Mouse (Mus musculus) heart, postnatal 25 days (tissue): ENCODE results near the gene Slc7a7. TPM values are rescaled to one million over a fixed set of nuclear protein-coding genes. Genes with fewer than 3 reads are reported as not detected.
"Not testable (repeated sequence)": the region's sequence is repeated elsewhere in the genome, so short reads cannot be mapped to it uniquely, and the experiment has no call there.

Source experiments
- DNase-seq: peaks from one replicate; pipeline ENCODE4 v3.0.0; 2022; ENCODE audit warnings: low spot score
- intact Hi-C: fragments of 180-260 bp; cut with DNase I; formaldehyde crosslinking; loops from one replicate; pipeline ENCODE4 v1.15.1; 2025
- total RNA-seq, 2 experiments: library from RNA; stranded (reverse); gene quantifications; 2 replicates each; pipeline ENCODE4 v1.2.3; 2021

Slc7a7 gene
- total RNA-seq, 2 experiments from 2014 or later: 7.7 to 7.9 TPM

DNA sequence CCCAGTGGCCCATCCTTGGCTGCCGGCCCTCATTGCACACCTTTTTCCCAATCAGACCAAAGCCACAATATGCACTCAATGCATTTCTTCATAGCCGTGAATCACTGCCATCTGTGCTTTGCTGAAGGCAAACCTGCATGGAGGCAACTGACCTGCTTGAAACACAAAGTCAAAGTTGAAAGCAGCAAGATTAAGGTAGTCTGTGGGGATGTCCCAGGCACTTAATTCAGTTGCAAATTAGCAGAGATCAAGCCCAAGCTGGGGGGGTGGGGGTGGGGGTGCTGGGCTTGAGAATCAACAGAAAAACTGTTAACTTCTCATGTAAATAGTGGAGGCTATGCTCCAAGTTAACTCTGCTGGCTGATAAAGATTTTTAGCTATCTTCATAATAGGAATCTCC, 75.8 kb downstream of the Slc7a7 start:
- intact Hi-C loops, DNase-seq: not testable (repeated sequence)

GRCm38 (mm10) chr14:54340836-54341235, 76.7 kb downstream of the Slc7a7 start:
- no peak for DNase-seq
- intact Hi-C loops: no loop called here

- DNase-seq: no peak
- intact Hi-C loops: no loop called here
These were observed 84.0 kb downstream of the Slc7a7 start for GRCm38 (mm10) chr14:54333452-54334189.

- intact Hi-C loops: no loop called here
- DNase-seq: no peak
These were observed 85.2 kb downstream of the Slc7a7 start for GRCm38 (mm10) chr14:54332176-54333074.

DNA sequence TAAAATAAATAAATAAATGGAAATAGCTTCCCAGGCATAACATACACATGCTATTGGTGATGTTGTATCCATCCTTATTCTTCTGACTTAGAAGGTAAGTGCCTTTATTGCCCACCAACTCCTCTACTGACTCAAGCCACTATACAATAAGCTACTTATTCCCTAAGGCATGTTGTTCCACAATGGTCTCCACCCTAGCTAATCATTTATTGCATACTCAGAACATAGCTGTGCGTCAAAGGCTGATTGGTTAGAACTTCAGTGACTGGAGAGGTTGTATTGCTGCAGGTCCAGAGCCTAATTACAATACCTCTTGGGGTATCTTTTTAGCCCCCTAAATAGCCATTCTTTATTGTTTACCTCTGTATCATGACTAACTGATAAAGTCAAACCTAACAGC, 86.4 kb downstream of the Slc7a7 start:
- DNase-seq: no peak
- intact Hi-C loops: no loop called here

DNA sequence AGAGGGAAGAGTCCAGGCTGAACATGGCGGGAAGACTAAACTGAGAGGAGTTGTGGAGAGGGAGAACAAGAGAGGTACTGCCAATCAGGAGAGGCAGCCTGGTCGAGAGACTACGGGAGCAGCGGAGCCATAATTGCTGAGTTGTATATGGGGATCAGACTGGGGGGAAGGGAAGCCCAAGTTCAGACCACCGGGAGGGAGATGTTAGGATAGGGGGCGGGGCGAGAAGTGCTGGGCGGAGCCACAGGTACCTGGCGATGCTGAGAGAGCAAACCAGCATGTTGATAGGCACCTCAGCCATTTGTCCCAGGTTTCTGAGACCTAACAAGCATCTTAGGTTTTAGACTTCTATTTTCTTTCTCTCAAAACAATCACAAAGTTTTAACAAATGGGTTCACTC, 88.4 kb downstream of the Slc7a7 start:
- intact Hi-C loops: loop anchor here (5.0 kb wide), 1 partner anchor 92 kb away; no protein-coding TSS in a partner anchor
- DNase-seq: no peak

- DNase-seq: no peak
- intact Hi-C loops: loop anchor here (5.0 kb wide), 1 partner anchor 91 kb away; no protein-coding TSS in a partner anchor
These were observed 89.0 kb downstream of the Slc7a7 start for GRCm38 (mm10) chr14:54328548-54328947.

GRCm38 (mm10) chr14:54324486-54324885, 93.1 kb downstream of the Slc7a7 start:
- no peak for DNase-seq
- intact Hi-C loops: no loop called here

DNA sequence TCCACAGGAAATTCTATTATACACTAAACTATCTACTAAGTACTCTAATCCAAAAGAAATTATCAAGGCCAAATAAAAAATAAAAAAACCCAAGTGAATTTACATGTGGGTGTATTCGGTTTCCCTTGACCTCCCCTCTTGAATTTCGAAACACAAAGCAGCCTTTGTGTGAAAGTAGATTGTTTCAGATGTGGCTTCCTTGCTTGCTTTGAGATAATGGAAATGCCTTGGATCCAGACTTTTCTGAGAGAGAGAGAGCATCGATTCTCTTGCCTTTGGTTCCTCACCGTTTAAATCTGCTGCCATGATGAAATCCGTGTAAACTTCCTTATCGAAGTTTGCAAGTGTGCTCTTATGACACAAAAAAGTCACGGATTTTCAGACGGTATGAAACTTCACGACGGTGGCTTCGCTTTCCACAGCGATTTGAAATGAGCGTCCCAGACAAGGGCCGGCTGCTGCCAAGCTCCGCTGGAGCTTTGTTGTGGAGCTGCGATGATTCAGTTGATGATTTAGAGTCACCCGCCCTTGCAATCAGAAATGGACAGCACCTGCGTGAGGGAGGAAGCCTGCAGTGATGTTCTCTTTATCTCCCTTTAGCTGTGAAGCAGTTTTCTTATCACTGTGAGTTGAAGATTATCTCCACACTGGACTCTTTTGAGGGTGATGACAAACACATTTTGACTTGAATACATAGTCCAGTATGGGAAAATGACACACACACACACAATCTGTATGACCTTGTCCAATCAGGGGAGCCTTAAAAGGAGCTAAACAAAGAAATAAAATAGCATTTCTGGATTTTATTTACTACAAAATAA, 95.8 kb downstream of the Slc7a7 start:
- intact Hi-C loops: no loop called here
- DNase-seq: no peak

Other genes starting within 250 kb of the Slc7a7 start
- 100 to 1,000 TPM; 103 to 112 TPM for gene Dad1, start 163.7 kb downstream of the Slc7a7 start, total RNA-seq
- gene Abhd4, start 163.6 kb downstream of the Slc7a7 start, total RNA-seq: 10 to 100 TPM; 44.6 to 44.8 TPM
- gene Olfr49, start 132.8 kb downstream of the Slc7a7 start, total RNA-seq: not detected
- 100 to 1,000 TPM; 103 to 111 TPM for gene Oxa1l, start 56.9 kb downstream of the Slc7a7 start, total RNA-seq
- 100 to 1,000 TPM; 114 to 121 TPM for gene Mrpl52, start 9.1 kb upstream of the Slc7a7 start, total RNA-seq
- 10 to 100 TPM; 16.5 to 23.6 TPM for gene Mmp14, start 13.8 kb upstream of the Slc7a7 start, total RNA-seq
- 10 to 100 TPM; 53.9 to 59.8 TPM for gene Lrp10, start 46.4 kb upstream of the Slc7a7 start, total RNA-seq
- not detected for gene Rem2, start 58.3 kb upstream of the Slc7a7 start, total RNA-seq
- 10 to 100 TPM; 30.3 to 31.7 TPM for gene Prmt5, start 99.7 kb upstream of the Slc7a7 start, total RNA-seq
- gene Haus4, start 136.8 kb upstream of the Slc7a7 start, total RNA-seq: 1 to 10 TPM; 3.2 to 3.6 TPM
- gene Ajuba, start 159.8 kb upstream of the Slc7a7 start, total RNA-seq: 1 to 10 TPM; 6.0 to 6.5 TPM
- 1 to 10 TPM; 3.7 to 4.0 TPM for gene 4931414P19Rik, start 188.2 kb upstream of the Slc7a7 start, total RNA-seq
- 100 to 1,000 TPM; 195 to 201 TPM for gene Psmb5, start 200.2 kb upstream of the Slc7a7 start, total RNA-seq
- gene Psmb11, start 203.7 kb upstream of the Slc7a7 start, total RNA-seq: not detected
- not detected for gene Gm17606, start 223.2 kb upstream of the Slc7a7 start, total RNA-seq
- gene Cdh24, start 223.6 kb upstream of the Slc7a7 start, total RNA-seq: under 1 TPM; 0.31 to 0.39 TPM